Mouse (Mus musculus) gastrocnemius, postnatal 36 days (tissue): ENCODE results near the gene Pcyt1b. TPM values are rescaled to one million over a fixed set of nuclear protein-coding genes. Genes with fewer than 3 reads are reported as not detected.

Source experiments
- DNase-seq, 2 experiments: peaks; one replicate each; pipeline ENCODE4 v3.0.0; 2022
- intact Hi-C: fragments of 180-260 bp; cut with DNase I; formaldehyde crosslinking; loops from one replicate; pipeline ENCODE4 v1.15.1; 2025
- total RNA-seq, 2 experiments: library from RNA; stranded (reverse); gene quantifications; 2 replicates each; pipeline ENCODE4 v1.2.3; 2021

Gene Pcyt1b
- total RNA-seq, 2 experiments from 2014 or later, result 0.10 TPM; not detected in 1

DNA sequence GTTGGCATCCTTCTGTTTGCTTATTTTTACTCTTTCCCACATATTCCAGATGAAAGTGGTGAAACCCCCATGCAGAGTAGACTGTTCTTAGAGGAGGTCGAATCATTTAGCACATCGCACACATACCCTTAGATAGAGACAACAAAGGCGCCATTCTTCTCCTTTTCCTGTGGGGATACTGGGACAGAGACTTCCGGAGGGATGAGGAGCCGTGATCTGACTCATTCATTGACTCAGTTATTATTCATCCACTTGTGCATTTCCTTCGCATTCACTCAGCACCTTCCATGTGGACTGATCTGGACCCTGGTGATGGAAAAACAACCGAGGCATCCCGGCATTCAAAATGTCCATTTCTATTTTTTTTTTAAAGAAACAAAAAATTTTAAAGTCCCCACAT lies 76.2 kb downstream of the Pcyt1b start:
- no peak for DNase-seq
- intact Hi-C loops, result no loop called here

DNA sequence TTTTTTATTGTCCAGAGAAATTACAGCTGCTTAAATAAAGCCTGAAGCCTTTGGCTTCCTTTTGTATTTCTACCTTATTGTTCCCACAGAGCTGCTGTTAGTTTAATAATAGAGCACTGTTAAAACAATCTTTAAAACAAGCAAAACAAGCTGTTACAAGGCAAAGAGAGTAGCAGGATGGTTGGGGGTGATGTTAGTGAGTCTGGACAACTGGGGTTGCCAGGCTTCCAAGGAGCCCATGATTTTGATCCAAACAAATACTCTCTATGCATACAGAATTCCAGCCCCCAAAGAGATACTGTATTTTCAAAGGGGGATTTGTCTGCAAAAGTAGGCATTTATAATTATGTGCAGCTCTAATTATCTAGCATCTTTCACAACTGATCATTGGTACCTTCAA lies 77.7 kb downstream of the Pcyt1b start:
- no peak for DNase-seq
- intact Hi-C loops, result no loop called here

- DNase-seq, result no peak
- intact Hi-C loops, result no loop called here
These were observed 78.5 kb downstream of the Pcyt1b start for GRCm38 (mm10) chrX:93732975-93733748.

GRCm38 (mm10) chrX:93749165-93749564 lies 94.5 kb downstream of the Pcyt1b start:
- DNase-seq, result no peak

GRCm38 (mm10) chrX:93750566-93750965 lies 95.9 kb downstream of the Pcyt1b start:
- intact Hi-C loops, result loop anchor here (2.0 kb wide), 1 partner anchor 34 kb away; no protein-coding TSS in a partner anchor
- no peak for DNase-seq

More at GRCm38 (mm10) chrX:93749165-93749564, 94.5 kb downstream of the Pcyt1b start:
- intact Hi-C loops, result no loop called here

DNA sequence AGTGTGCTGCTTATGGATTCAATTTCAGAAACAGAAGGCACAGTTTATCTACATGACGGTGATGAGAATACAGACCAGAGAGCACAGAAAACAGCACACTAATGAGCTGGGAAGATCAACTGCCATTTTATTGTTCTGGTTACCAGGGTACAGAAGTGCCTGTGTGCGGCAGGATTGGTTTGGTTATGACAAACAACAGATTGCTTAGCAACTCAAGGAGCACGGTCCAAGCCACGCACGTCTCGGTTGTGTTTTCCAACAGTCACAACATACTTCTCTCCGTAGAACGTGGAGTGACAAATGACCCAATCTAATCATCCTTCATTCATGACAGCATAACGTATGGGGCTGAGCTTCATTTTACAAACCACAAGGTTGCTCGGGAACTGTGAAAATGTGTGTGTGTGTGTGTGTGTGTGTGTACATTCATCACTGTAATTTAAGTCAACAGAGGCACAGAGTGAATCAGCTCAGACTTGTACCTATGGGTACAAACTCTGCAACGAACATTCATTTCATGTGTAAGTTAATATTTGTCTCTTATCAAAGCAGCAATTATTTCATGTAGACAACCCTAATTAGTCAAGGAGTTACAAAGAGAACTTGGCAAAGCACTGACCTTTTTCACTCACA lies 100.7 kb downstream of the Pcyt1b start:
- intact Hi-C loops, result no loop called here
- DNase-seq, result no peak

DNA sequence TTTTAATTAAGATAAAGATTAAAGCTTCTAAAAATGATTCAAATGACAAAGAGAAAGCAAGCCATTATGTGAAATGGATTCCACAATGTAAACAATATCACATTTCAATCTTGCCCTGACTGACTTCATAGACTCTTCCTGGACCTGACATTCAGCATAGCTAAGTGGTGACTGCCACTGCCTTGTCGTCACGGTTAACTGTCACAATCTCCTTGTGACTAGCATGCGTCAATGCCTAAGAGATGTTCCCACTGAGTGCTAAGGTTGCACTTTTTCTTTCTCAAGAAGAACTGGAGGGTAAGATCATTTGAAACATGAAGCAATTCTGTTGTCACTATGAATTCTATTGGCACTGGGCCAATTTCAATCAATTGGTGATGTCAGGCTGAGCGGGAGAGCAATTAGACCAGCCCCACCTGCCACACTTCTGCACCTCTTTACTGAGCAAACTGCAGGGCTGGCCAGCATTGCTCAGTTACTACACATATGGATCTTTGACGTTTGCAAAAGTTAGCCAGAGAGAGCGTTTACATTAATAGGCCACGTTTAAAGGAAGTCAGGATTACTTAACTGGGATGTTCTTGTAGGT lies 102.3 kb downstream of the Pcyt1b start:
- no peak for DNase-seq
- intact Hi-C loops, result no loop called here

- DNase-seq, result no peak
- intact Hi-C loops, result no loop called here
These were observed 106.1 kb downstream of the Pcyt1b start for GRCm38 (mm10) chrX:93760770-93761169.

GRCm38 (mm10) chrX:93789562-93789961 lies 134.9 kb downstream of the Pcyt1b start:
- DNase-seq, result no peak
- intact Hi-C loops, result no loop called here

DNA sequence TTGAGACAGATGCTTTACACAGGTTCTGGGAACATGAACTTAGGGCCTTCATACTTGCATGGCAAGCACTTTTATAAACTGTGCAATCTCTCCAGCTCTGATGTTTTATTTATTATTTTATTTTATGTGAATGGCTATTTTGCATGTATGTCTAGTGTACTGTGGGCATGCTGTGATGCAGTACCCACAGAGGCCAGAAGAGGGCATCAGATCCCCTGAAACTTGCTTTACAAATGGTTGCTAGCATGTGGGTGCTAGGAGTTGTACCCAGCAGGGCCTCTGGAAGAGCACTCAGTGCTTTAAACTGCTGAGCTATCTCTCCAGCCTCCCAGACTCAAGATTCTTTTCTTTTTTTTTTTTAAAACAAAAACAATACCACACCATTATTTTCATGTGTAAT lies 138.5 kb downstream of the Pcyt1b start:
- intact Hi-C loops, result loop anchor here (10.0 kb wide), 1 partner anchor 92 kb away; no protein-coding TSS in a partner anchor
- peak; percentile 14 to 19 for DNase-seq

Other genes starting within 250 kb of the Pcyt1b start
- 1 to 10 TPM; 3.0 to 3.2 TPM for gene Pola1, start 22.7 kb upstream of the Pcyt1b start, total RNA-seq
- gene Pdk3, start 177.3 kb downstream of the Pcyt1b start, total RNA-seq, result 1 to 10 TPM; 1.6 TPM